Mouse (Mus musculus) heart, postnatal 0 days (tissue): ENCODE data around the gene Pheta2. TPM values are rescaled to one million over a fixed set of nuclear protein-coding genes. Genes with fewer than 3 reads are reported as not detected.

ENCODE experiments used
- ATAC-seq: fragments of 200-750 bp; cut with Nextera tagmentation; 2 replicates; pipeline ENCODE4 v1.8.0; 2017; ENCODE audit warnings: low read depth, moderate number of reproducible peaks, moderate library complexity; ENCODE audit not compliant: insufficient read depth
- DNase-seq: peaks from one replicate; pipeline ENCODE4 v3.0.0-alpha.2; 2016; ENCODE audit warnings: low spot score
- H3K27ac ChIP-seq: fragments of 300-500 bp; sonication (generic); 2 replicates; pipeline ENCODE4 v1.5.1; 2014; ENCODE audit warnings: low read depth, mild to moderate bottlenecking
- H3K27me3 ChIP-seq: fragments of 300-500 bp; sonication (generic); 2 replicates; pipeline ENCODE4 v1.6.1; 2014; ENCODE audit warnings: low read length, mixed read lengths; ENCODE audit not compliant: control insufficient read depth, insufficient read depth
- H3K36me3 ChIP-seq: fragments of 300-500 bp; sonication (generic); replicated peaks from 2 replicates; pipeline ENCODE4 v1.6.1; 2014; ENCODE audit warnings: low read length, mixed read lengths; ENCODE audit not compliant: control insufficient read depth, insufficient read depth
- H3K4me1 ChIP-seq: fragments of 300-500 bp; sonication (generic); 2 replicates; pipeline ENCODE4 v1.6.1; 2014; ENCODE audit warnings: antibody characterized with exemption; ENCODE audit not compliant: control insufficient read depth, insufficient read depth
- H3K4me2 ChIP-seq: fragments of 300-500 bp; sonication (generic); 2 replicates; pipeline ENCODE4 v1.6.1; 2014; ENCODE audit warnings: low read depth, mild to moderate bottlenecking, low read length, moderate library complexity
- H3K4me3 ChIP-seq: fragments of 300-500 bp; sonication (generic); 2 replicates; pipeline ENCODE4 v1.5.1; 2014; ENCODE audit warnings: low read depth, low read length
- H3K9ac ChIP-seq: fragments of 300-500 bp; sonication (generic); replicated peaks from 2 replicates; pipeline ENCODE4 v1.6.1; 2014; ENCODE audit warnings: low read depth, low read length, mixed read lengths
- H3K9me3 ChIP-seq: fragments of 300-500 bp; sonication (generic); replicated peaks from 2 replicates; pipeline ENCODE4 v1.6.1; 2016; ENCODE audit warnings: low read length; ENCODE audit not compliant: control insufficient read depth
- CTCF ChIP-seq: IDR thresholded peaks from 2 replicates; pipeline ENCODE4 v1.5.1; 2016; ENCODE audit warnings: antibody characterized with exemption, control low read depth, low read depth
- EP300 ChIP-seq: IDR thresholded peaks from 2 replicates; pipeline ENCODE4 v1.6.1; 2016; ENCODE audit warnings: antibody characterized with exemption, low read depth
- WGBS: fragments of 180-500 bp; shearing (Covaris S2); extraction: QIAGEN DNeasy Blood & Tissue Kit; methylation state at CpG from one replicate; pipeline ENCODE4 v1.1.7; 2014; 5-methylcytosine and 5-hydroxymethylcytosine counted together
- polyA plus RNA-seq: library from polyadenylated mRNA; unstranded; fragments of >200 nt; fragmentation: Nextera tagmentation; extraction: Ambion mirVana; gene quantifications from 2 replicates; pipeline ENCODE4 v1.2.1, GENCODE M21; 2015
- total RNA-seq: library from RNA; depleted of rRNA; stranded (reverse); fragments of >200 nt; gene quantifications from 2 replicates; pipeline ENCODE4 v1.2.3, GENCODE M21; 2014; ENCODE audit warnings: low replicate concordance

Pheta2 gene
- total and polyA plus RNA-seq, 2 experiments from 2014 or later, result 1.4 to 3.6 TPM

DNA sequence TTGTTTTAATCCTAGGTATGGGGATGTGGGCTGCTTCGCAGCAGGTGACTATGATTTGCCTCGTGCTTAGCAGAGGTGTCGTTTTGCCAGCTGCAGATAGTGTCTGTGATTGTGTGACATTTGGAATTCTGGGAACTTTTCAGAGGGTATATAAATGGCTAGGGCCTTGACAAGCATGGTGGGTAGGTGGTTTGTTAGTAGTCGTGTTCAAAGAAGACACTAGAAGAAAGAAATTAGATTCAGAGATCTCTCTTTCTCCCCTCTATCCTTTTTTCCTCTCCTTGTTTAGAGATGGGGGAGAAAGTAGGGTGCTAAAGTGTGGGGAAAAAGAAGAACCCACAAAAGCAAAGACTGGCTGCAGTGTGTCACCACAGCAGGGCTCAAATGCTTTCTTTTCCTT lies 29.4 kb downstream of the Pheta2 start:
- Histone ChIP-seq H3K4me3 (no peak overlapping the region), H3K27ac (no peak overlapping the region), H3K9ac (no peak overlapping the region), H3K36me3 (no peaks in the 10 kb centered on the region), H3K9me3 (no peaks in the 10 kb centered on the region), H3K4me1 (no peaks in the 10 kb centered on the region; the same call in 1 of the 2 replicates), H3K27me3 (no peaks in the 10 kb centered on the region), H3K4me2 (no peak overlapping the region)
- TF ChIP-seq CTCF, result no peak
- TF ChIP-seq EP300, result no peak
- DNase-seq, result no peak
- WGBS, result 85% methylated on average over 4 of the region's 4 CpGs
- peak; percentile 7; the same call in 1 of the 2 replicates for ATAC-seq

DNA sequence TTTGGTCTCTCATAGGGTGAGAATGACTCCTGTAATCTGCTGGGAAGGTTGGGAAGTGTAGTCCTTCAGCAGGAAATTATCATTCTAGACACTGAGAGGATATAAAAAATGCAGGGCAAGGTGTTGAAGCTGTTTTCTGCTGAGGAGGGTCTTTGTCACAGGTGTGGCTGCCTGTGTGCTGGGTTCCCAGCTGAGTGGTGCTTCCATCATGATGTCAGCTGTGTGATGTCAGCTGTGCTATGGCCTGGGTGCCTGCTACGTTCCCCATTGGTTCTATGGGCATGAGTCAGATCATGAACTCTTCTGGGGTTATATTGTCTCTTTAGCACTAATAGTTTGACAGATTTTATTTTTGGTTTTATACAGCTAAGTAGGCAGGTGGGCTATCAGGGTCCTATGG lies 30.1 kb downstream of the Pheta2 start:
- no peaks in the 10 kb centered on the region for H3K9me3 ChIP-seq
- H3K4me2 ChIP-seq, result no peak overlapping the region
- ATAC-seq, result peak; percentile 43; the same call in 1 of the 2 replicates
- H3K27ac ChIP-seq, result 0 out of 2 replicates have a peak overlapping the region, but pooled peaks have one; percentile 13
- DNase-seq, result peak; percentile 11
- H3K4me3 ChIP-seq, result no peak overlapping the region
- H3K9ac ChIP-seq, result no peak overlapping the region
- no peaks in the 10 kb centered on the region for H3K27me3 ChIP-seq
- H3K4me1 ChIP-seq, result no peaks in the 10 kb centered on the region; the same call in 1 of the 2 replicates
- TF ChIP-seq EP300 (no peak), CTCF (no peak)
- 70% methylated on average over 1 of the region's 1 CpGs for WGBS
- H3K36me3 ChIP-seq, result no peaks in the 10 kb centered on the region

GRCm38 (mm10) chr15:82372446-82372845 lies 33.7 kb downstream of the Pheta2 start:
- no peak for ATAC-seq
- no peak overlapping the region for H3K27ac ChIP-seq
- no peaks in the 10 kb centered on the region for H3K27me3 ChIP-seq
- H3K4me1 ChIP-seq, result peaks cover 11% of the 10 kb centered on the region
- H3K36me3 ChIP-seq, result peaks cover 10% of the 10 kb centered on the region; the same call in 1 of the 2 replicates
- H3K4me3 ChIP-seq, result no peak overlapping the region
- TF ChIP-seq CTCF (no peak), EP300 (no peak)
- WGBS, result 78% methylated on average over 6 of the region's 6 CpGs
- H3K9me3 ChIP-seq, result no peaks in the 10 kb centered on the region
- no peak overlapping the region for H3K9ac ChIP-seq
- DNase-seq, result no peak
- H3K4me2 ChIP-seq, result no peak overlapping the region

DNA sequence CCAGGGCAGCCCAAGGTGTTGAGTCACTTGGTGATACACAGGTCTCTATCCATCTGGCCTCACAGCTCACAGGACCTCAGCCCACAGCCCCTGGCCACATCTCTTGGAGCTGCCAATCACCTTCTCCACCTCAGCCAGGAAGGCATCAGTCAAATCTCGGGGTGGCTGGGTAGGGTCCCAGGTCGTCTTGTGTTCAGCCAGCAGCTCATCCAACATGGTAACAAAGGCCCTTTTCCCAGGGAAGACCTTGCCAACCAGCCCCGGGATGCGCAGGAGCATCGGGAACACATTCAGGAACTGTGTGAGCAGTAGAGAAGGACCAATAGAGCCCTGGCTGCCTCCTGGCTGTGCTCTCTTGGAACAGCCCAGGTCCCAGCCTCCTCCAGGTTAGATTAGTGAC lies 34.2 kb downstream of the Pheta2 start:
- Histone ChIP-seq H3K27me3 (no peaks in the 10 kb centered on the region), H3K4me3 (no peak overlapping the region), H3K36me3 (peaks cover 10% of the 10 kb centered on the region; the same call in 1 of the 2 replicates), H3K27ac (no peak overlapping the region), H3K4me2 (no peak overlapping the region), H3K4me1 (peaks cover 15% of the 10 kb centered on the region), H3K9ac (no peak overlapping the region), H3K9me3 (no peaks in the 10 kb centered on the region)
- DNase-seq (no peak), ATAC-seq (no peak)
- TF ChIP-seq EP300, result no peak
- TF ChIP-seq CTCF, result no peak
- WGBS, result 82% methylated on average over 5 of the region's 5 CpGs

DNA sequence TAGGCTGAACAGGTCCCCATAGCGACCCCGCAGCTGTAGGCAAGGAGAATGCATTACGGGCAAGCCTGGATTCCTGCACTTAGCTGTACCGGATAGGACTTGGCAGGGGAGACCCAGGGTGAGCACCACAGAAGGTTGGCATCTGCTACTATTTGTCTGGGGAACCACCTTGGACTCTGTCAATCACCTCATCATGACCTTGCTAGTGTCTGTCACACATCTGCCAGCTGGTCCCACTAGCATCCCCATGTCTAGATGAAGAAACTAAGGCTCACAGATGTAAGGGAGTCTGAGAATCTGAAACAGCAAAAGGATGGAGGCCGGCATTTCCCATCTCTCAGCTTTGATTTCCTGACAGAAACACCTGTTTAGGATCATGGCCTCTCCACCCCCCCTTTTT lies 35.7 kb downstream of the Pheta2 start:
- no peak overlapping the region for H3K27ac ChIP-seq
- H3K4me2 ChIP-seq, result no peak overlapping the region
- H3K36me3 ChIP-seq, result peaks cover 10% of the 10 kb centered on the region; the same call in 1 of the 2 replicates
- H3K9me3 ChIP-seq, result no peaks in the 10 kb centered on the region
- H3K4me3 ChIP-seq, result no peak overlapping the region
- DNase-seq, result no peak
- WGBS, result 85% methylated on average over 5 of the region's 5 CpGs
- TF ChIP-seq CTCF (no peak), EP300 (no peak)
- H3K4me1 ChIP-seq, result peaks cover 21% of the 10 kb centered on the region
- ATAC-seq, result no peak
- no peaks in the 10 kb centered on the region for H3K27me3 ChIP-seq
- H3K9ac ChIP-seq, result no peak overlapping the region

GRCm38 (mm10) chr15:82375855-82376254 lies 37.1 kb downstream of the Pheta2 start:
- Histone ChIP-seq H3K9me3 (no peaks in the 10 kb centered on the region), H3K27me3 (no peaks in the 10 kb centered on the region), H3K4me3 (no peak overlapping the region), H3K4me2 (no peak overlapping the region), H3K27ac (peak overlapping the region; percentile 93), H3K4me1 (peaks cover 30% of the 10 kb centered on the region), H3K36me3 (peaks cover 10% of the 10 kb centered on the region; the same call in 1 of the 2 replicates), H3K9ac (no peak overlapping the region)
- ATAC-seq, result no peak
- no peak for DNase-seq
- TF ChIP-seq CTCF (no peak), EP300 (no peak)
- 93% methylated on average over 9 of the region's 9 CpGs for whole genome bisulfite sequencing
